Mouse (Mus musculus): Measurements from ENCODE around the gene Hoxd4.

GRCm38 (mm10) chr2:74688795-74689573 lies 22.7 kb upstream of the Hoxd4 start:
- TF ChIP-seq POLR2A (IDR thresholded peaks at IDR 0.05; ENCODE audit: borderline replicate concordance, control insufficient read depth, low read depth, low read length) (no peak), CTCF (IDR thresholded peaks at IDR 0.05; ENCODE audit: control insufficient read depth, insufficient read depth, low read length) (no peak)
